Mouse (Mus musculus): Measurements from ENCODE around the gene Rab11fip2. TPM values are rescaled to one million over a fixed set of nuclear protein-coding genes. Genes with fewer than 3 reads are reported as not detected.
A peak's percentile ranks its signal among the peaks of the same experiment; 100 is the strongest.

The Rab11fip2 gene
- total and polyA plus RNA-seq, 3 experiments: 2.6 to 4.5 (median 3.1) TPM

- dilution Hi-C loops (cut with MboI; ENCODE audit: extremely low pct_ligation_motif_present, extremely low pct_unique_long_range_greater_than_20kb, low sequenced_read_pairs): no loop called here
- H3K9me3 ChIP-seq (replicated peaks; ENCODE audit: low read length): no peaks in the 10 kb centered on the region
- peak; percentile 10 for DNase-seq (ENCODE audit: extremely low read depth)
Observed at GRCm38 (mm10) chr19:59981588-59981987, 38.1 kb upstream of the Rab11fip2 start.

GRCm38 (mm10) chr19:59954936-59955335 lies 11.5 kb upstream of the Rab11fip2 start:
- Histone ChIP-seq H3K4me2 (ENCODE audit: insufficient read depth, low read depth, poor library complexity, severe bottlenecking) (no peak overlapping the region), H3K9me3 (replicated peaks; ENCODE audit: low read length) (no peaks in the 10 kb centered on the region), H3K4me1 (ENCODE audit: control insufficient read depth in 1 of 2, insufficient read depth in 2 of 2) (peaks cover 0 to 6% of the 10 kb centered on the region in 2 experiments; a peak in 1 of 4 replicates), H3K4me3 (replicated peaks in 1 of 3; ENCODE audit: low read depth in 2 of 3, low read length in 2 of 3, poor library complexity in 1 of 3) (no peak overlapping the region), H3K27ac (ENCODE audit: insufficient read depth, low read depth) (no peak overlapping the region), H3K79me2 (replicated peaks; ENCODE audit: control insufficient read depth, extremely low read depth, insufficient read depth, poor library complexity, severe bottlenecking) (no peaks in the 10 kb centered on the region), H3K27me3 (replicated peaks) (no peaks in the 10 kb centered on the region), H3K36me3 (replicated peaks in 1 of 2; ENCODE audit: control insufficient read depth in 1 of 2, insufficient read depth in 1 of 2, low read length in 1 of 2) (no peaks in the 10 kb centered on the region), H3K9ac (ENCODE audit: insufficient read depth, low read depth) (no peak overlapping the region)
- TF ChIP-seq NELFE (IDR thresholded peaks at IDR 0.05; ENCODE audit: low read depth, low read length) (no peak), JUN (IDR thresholded peaks at IDR 0.05; ENCODE audit: insufficient read depth, low read depth, low read length) (no peak), USF1 (IDR thresholded peaks at IDR 0.05; ENCODE audit: low read depth, low read length) (no peak), SIN3A (IDR thresholded peaks at IDR 0.05; ENCODE audit: low read length) (no peak), POLR2A (IDR thresholded peaks at IDR 0.05; ENCODE audit: low read depth, low read length) (no peak), ZKSCAN1 (IDR thresholded peaks at IDR 0.05; ENCODE audit: borderline replicate concordance, low read depth, low read length) (no peak), CHD1 (IDR thresholded peaks at IDR 0.05; ENCODE audit: low read depth, low read length) (no peak), ZMIZ1 (IDR thresholded peaks at IDR 0.05; ENCODE audit: low read depth, low read length) (no peak), ETS1 (conservative IDR thresholded peaks at IDR 0.05; ENCODE audit: low read depth, low read length) (no peak), BHLHE40 (IDR thresholded peaks at IDR 0.05; ENCODE audit: low read depth, low read length) (no peak), GABPA (IDR thresholded peaks at IDR 0.05; ENCODE audit: insufficient replicate concordance, low read depth, low read length) (no peak), MAX (IDR thresholded peaks at IDR 0.05; ENCODE audit: low read length) (no peak), JUND (conservative IDR thresholded peaks at IDR 0.05; ENCODE audit: low read depth, low read length) (no peak)
- in situ Hi-C loops (cut with MboI; ENCODE audit: low pct_ligation_motif_present, low pct_unique_long_range_greater_than_20kb, low sequenced_read_pairs) (no loop called here), dilution Hi-C loops (cut with MboI; ENCODE audit: extremely low pct_ligation_motif_present, extremely low pct_unique_long_range_greater_than_20kb, low sequenced_read_pairs) (no loop called here)
- no peak for DNase-seq (ENCODE audit: extremely low read depth)

More at GRCm38 (mm10) chr19:59981588-59981987, 38.1 kb upstream of the Rab11fip2 start:
- H3K27me3 ChIP-seq (replicated peaks): no peaks in the 10 kb centered on the region
- H3K79me2 ChIP-seq (replicated peaks; ENCODE audit: control insufficient read depth, extremely low read depth, insufficient read depth, poor library complexity, severe bottlenecking): no peaks in the 10 kb centered on the region
- 0 out of 4 replicates have a peak, but pooled peaks cover 0 to 3% of the 10 kb centered on the region in 2 experiments for H3K4me1 ChIP-seq (ENCODE audit: control insufficient read depth in 1 of 2, insufficient read depth in 2 of 2)
- TF ChIP-seq TBP (conservative IDR thresholded peaks at IDR 0.05; ENCODE audit: low read depth, low read length): no peak
- TF ChIP-seq KAT2A (IDR thresholded peaks at IDR 0.05; ENCODE audit: insufficient replicate concordance, low read length): no peak
- no peak for TF ChIP-seq MYC (IDR thresholded peaks at IDR 0.05; ENCODE audit: low read depth, low read length)
- no peak for TF ChIP-seq USF2 (conservative IDR thresholded peaks at IDR 0.05; ENCODE audit: low read depth, low read length)
- no peak overlapping the region for H3K9ac ChIP-seq (ENCODE audit: insufficient read depth, low read depth)
- no peak overlapping the region for H3K4me2 ChIP-seq (ENCODE audit: insufficient read depth, low read depth, poor library complexity, severe bottlenecking)
- H3K27ac ChIP-seq (ENCODE audit: insufficient read depth, low read depth): no peak overlapping the region
- in situ Hi-C loops (cut with MboI; ENCODE audit: low pct_ligation_motif_present, low pct_unique_long_range_greater_than_20kb, low sequenced_read_pairs): no loop called here
- no peak overlapping the region for H3K4me3 ChIP-seq (replicated peaks in 1 of 3; ENCODE audit: low read depth in 2 of 3, low read length in 2 of 3, poor library complexity in 1 of 3)
- H3K36me3 ChIP-seq (replicated peaks in 1 of 2; ENCODE audit: control insufficient read depth in 1 of 2, insufficient read depth in 1 of 2, low read length in 1 of 2): no peaks in the 10 kb centered on the region
